Comparison of ENCODE assay signal across 9 mouse cellular contexts in genomic region chr11:117912684-117913352, GRCm38 (mm10). TPM values are rescaled to one million over a fixed set of nuclear protein-coding genes. Genes with fewer than 3 reads are reported as not detected.
DNase-seq lines count a peak whose midpoint lies in the region; ATAC-seq and TF ChIP-seq lines count a peak whose summit lies in the region.
"Had no signal": no experiment of that assay in that cellular context is flagged by ENCODE, and none has a peak within 500 bp of the region (broad histone marks: within the 10 kb centered on the region; RNA-seq: fewer than 3 reads in every experiment).

No protein-coding gene starts in this region.

- TF ChIP-seq CTCF in cerebellum, adult 2 months (IDR thresholded peaks at IDR 0.05; ENCODE audit: borderline replicate concordance, insufficient read depth, low read depth, low read length) = peak; percentile 76
- TF ChIP-seq CTCF in lung, postnatal 0 days (IDR thresholded peaks at IDR 0.05) = peak; percentile 99

- no peaks in the 10 kb centered on the region for H3K9me3 ChIP-seq in hindbrain, embryonic 11.5 days (ENCODE audit: control insufficient read depth, low read length)
- no peaks in the 10 kb centered on the region for H3K9me3 ChIP-seq in lung, postnatal 0 days (ENCODE audit: low read length)

- H3K27ac ChIP-seq in cerebellum, adult 2 months (ENCODE audit: insufficient read depth, low read length) = no peak overlapping the region
- H3K27ac ChIP-seq in hindbrain, embryonic 11.5 days (ENCODE audit: low read depth, low read length) = no peak overlapping the region
- no peak overlapping the region for H3K27ac ChIP-seq in lung, postnatal 0 days (ENCODE audit: low read length)
- H3K27ac ChIP-seq: neural tube, embryonic 12.5 days had no signal

- WGBS in cerebellum, adult 2 months = 38% methylated on average over 13 of the region's 13 CpGs
- WGBS in hindbrain, embryonic 11.5 days = 29% methylated on average over 13 of the region's 13 CpGs
- WGBS in lung, postnatal 0 days = 28% methylated on average over 13 of the region's 13 CpGs

- no peak overlapping the region for H3K4me3 ChIP-seq in cerebellum, adult 2 months (replicated peaks; ENCODE audit: insufficient read depth, low read depth, low read length)
- H3K4me3 ChIP-seq in hindbrain, embryonic 11.5 days (ENCODE audit: low read depth, low read length) = no peak overlapping the region
- no peak overlapping the region for H3K4me3 ChIP-seq in lung, postnatal 0 days (ENCODE audit: low read depth, low read length)
- H3K4me3 ChIP-seq: neural tube, embryonic 12.5 days had no signal

- TF ChIP-seq POLR2A in cerebellum, adult 2 months (IDR thresholded peaks at IDR 0.05; ENCODE audit: borderline replicate concordance, insufficient read depth, low read length) = no peak

- no peak overlapping the region for H3K9ac ChIP-seq in hindbrain, embryonic 11.5 days (ENCODE audit: low read depth, low read length)
- H3K9ac ChIP-seq in lung, postnatal 0 days (replicated peaks; ENCODE audit: low read depth) = no peak overlapping the region
- H3K9ac ChIP-seq: neural tube, embryonic 12.5 days had no signal

- peak; percentile 91 for DNase-seq in NIH3T3 (ENCODE audit: low read depth)
- peak; percentile 34 to 51 for DNase-seq in cerebellum, adult 2 months
- DNase-seq in forelimb bud, embryonic 11.5 days (ENCODE audit: low read depth, low spot score) = peak; percentile 70
- peak; percentile 82 for DNase-seq in hindbrain, embryonic 11.5 days (ENCODE audit: low spot score)
- peak; percentile 71 to 81 for DNase-seq in layer of hippocampus, postnatal 10 days (ENCODE audit: low spot score in 2 of 2)
- peak; percentile 92 for DNase-seq in lung, postnatal 0 days (ENCODE audit: low spot score)
- DNase-seq in right cerebral cortex, adult 2 months (ENCODE audit: low spot score in 2 of 2) = peak; percentile 79 to 80
- peak; percentile 64 for DNase-seq in urinary bladder, adult 2 months (ENCODE audit: low spot score)

- ATAC-seq in hindbrain, embryonic 11.5 days (ENCODE audit: low FRiP score) = no peak; the same call in 1 of the 2 replicates
- peak; percentile 89 for ATAC-seq in lung, postnatal 0 days

- peak; percentile 4; the same call in 1 of the 2 replicates for TF ChIP-seq EP300 in lung, postnatal 0 days (IDR thresholded peaks at IDR 0.05)

- H3K27me3 ChIP-seq in cerebellum, adult 2 months (ENCODE audit: control insufficient read depth, insufficient read depth, low read length) = no peaks in the 10 kb centered on the region
- H3K27me3 ChIP-seq in hindbrain, embryonic 11.5 days (ENCODE audit: control insufficient read depth, insufficient read depth, low read length) = no peaks in the 10 kb centered on the region
- no peaks in the 10 kb centered on the region for H3K27me3 ChIP-seq in lung, postnatal 0 days (replicated peaks; ENCODE audit: insufficient read depth, low read length)

- H3K36me3 ChIP-seq in hindbrain, embryonic 11.5 days (ENCODE audit: control insufficient read depth, insufficient read depth, low read length) = no peaks in the 10 kb centered on the region
- no peaks in the 10 kb centered on the region for H3K36me3 ChIP-seq in lung, postnatal 0 days (ENCODE audit: insufficient read depth, low read length)
- H3K36me3 ChIP-seq: neural tube, embryonic 12.5 days had no signal

- H3K4me2 ChIP-seq in hindbrain, embryonic 11.5 days (replicated peaks; ENCODE audit: low read depth, low read length) = no peak overlapping the region
- peak overlapping the region; percentile 33; the same call in 1 of the 2 replicates for H3K4me2 ChIP-seq in lung, postnatal 0 days (replicated peaks; ENCODE audit: low read depth, low read length)
- H3K4me2 ChIP-seq: neural tube, embryonic 12.5 days had no signal

- H3K4me1 ChIP-seq in cerebellum, adult 2 months (ENCODE audit: control insufficient read depth, insufficient read depth, low read length) = no peaks in the 10 kb centered on the region
- no peaks in the 10 kb centered on the region for H3K4me1 ChIP-seq in hindbrain, embryonic 11.5 days (replicated peaks; ENCODE audit: control insufficient read depth, insufficient read depth, low read length)
- no peaks in the 10 kb centered on the region; the same call in 1 of the 2 replicates for H3K4me1 ChIP-seq in lung, postnatal 0 days (ENCODE audit: insufficient read depth, low read depth, low read length)

RNA-seq across cellular contexts. Expression of gene Tha1, which starts 39.5 kb away (rescaled TPM):
- 11.5 and 12.4 TPM in 2 replicates for polyA plus RNA-seq in cerebellum, adult 2 months (2012; rRNA removed)
- 1.4 and 1.7 TPM in 2 replicates for polyA plus RNA-seq in hindbrain, embryonic 11.5 days (2014; fragmentation: Nextera tagmentation; extraction: Ambion mirVana)
- 1 to 10 TPM; 2.1 to 2.3 TPM for total RNA-seq in layer of hippocampus, postnatal 10 days (2021)
- 6.3 and 8.4 TPM in 2 replicates for polyA plus RNA-seq in lung, postnatal 0 days (2015; fragmentation: Nextera tagmentation; extraction: Ambion mirVana)
- polyA plus RNA-seq in urinary bladder, adult 2 months (2012; rRNA removed) = 13.7 and 16.3 TPM in 2 replicates

RNA-seq across cellular contexts. Expression of gene Tmem235, which starts 52.3 kb away (rescaled TPM):
- polyA plus RNA-seq in cerebellum, adult 2 months (2012; rRNA removed) = 0.10 and 0.16 TPM in 2 replicates
- not detected in 2 replicates for polyA plus RNA-seq in hindbrain, embryonic 11.5 days (2014; fragmentation: Nextera tagmentation; extraction: Ambion mirVana)
- under 1 TPM in 1 of 2 experiments, not detected in 1; 0.25 TPM for total RNA-seq in layer of hippocampus, postnatal 10 days (2021)
- polyA plus RNA-seq in lung, postnatal 0 days (2015; fragmentation: Nextera tagmentation; extraction: Ambion mirVana) = not detected in 2 replicates
- polyA plus RNA-seq in urinary bladder, adult 2 months (2012; rRNA removed) = not detected in 2 replicates
- polyA plus RNA-seq: neural tube, embryonic 12.5 days had no signal

RNA-seq across cellular contexts. Expression of gene Socs3, which starts 57.0 kb away (rescaled TPM):
- polyA plus RNA-seq in cerebellum, adult 2 months (2012; rRNA removed) = 1.6 and 2.1 TPM in 2 replicates
- 3.4 and 5.6 TPM in 2 replicates for polyA plus RNA-seq in hindbrain, embryonic 11.5 days (2014; fragmentation: Nextera tagmentation; extraction: Ambion mirVana)
- 1 to 10 TPM; 2.3 to 2.8 TPM for total RNA-seq in layer of hippocampus, postnatal 10 days (2021)
- polyA plus RNA-seq in lung, postnatal 0 days (2015; fragmentation: Nextera tagmentation; extraction: Ambion mirVana) = 27.5 and 57.0 TPM in 2 replicates
- 7.8 and 9.8 TPM in 2 replicates for polyA plus RNA-seq in urinary bladder, adult 2 months (2012; rRNA removed)
